In the genomic region with DNA sequence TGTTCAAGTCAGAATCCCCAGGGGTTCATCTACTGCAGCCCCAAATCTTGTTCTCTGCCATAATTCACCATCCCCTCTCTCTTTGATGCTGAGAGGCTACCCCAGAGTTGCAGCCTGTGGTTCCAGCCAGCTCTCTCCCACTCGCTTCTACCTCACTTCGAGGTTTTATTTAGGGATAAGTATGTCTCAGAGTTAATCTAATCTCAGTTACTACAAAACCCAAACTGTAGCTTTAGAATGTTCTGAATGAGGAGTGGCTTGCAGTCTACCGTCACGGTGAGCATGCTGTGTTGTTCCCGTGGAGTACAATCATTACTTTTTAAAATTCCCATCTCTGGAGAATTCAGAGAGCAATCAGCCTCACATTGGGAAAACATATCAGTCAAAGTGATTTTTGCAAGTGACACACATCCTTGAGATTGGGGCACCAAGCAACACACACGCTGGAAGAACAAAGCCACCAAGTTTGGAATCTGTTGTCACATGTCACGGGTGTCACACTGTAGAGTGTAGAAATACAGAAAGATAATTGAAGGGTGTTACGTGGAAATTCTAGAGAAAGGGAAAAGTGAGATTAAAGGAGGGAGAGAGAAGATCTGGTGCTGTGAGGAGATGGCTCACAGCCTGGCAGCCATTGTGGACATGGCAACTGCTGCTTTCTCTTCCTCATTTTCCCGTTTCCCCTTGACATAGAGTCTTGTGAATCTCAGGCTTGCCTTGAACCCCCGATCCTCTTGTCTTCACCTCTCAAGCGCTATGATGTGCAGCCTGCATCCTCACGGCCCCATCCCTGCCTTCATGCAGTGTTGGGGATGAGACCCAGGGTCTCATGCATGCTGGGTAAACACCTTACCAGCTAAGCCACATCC, we compare ENCODE assay signal across 14 mouse cellular contexts.
"Had no signal": no experiment of that assay in that cellular context is flagged by ENCODE, and none has a peak within 500 bp of the region (broad histone marks: within the 10 kb centered on the region; RNA-seq: fewer than 3 reads in every experiment).

No protein-coding gene starts in this region.

- ATAC-seq: lung, postnatal 0 days had no signal

- H3K27me3 ChIP-seq: liver, embryonic 15.5 days; megakaryocyte, embryonic 14.5 days; midbrain, embryonic 12.5 days; neural tube, embryonic 12.5 days had no signal

- H3K4me1 ChIP-seq: liver, embryonic 15.5 days; megakaryocyte, embryonic 14.5 days; neural tube, embryonic 12.5 days had no signal

- H3K27ac ChIP-seq: left cerebral cortex, adult 2 months; limb, embryonic 10.5 days; liver, embryonic 15.5 days; midbrain, embryonic 12.5 days; neural tube, embryonic 12.5 days; stomach, postnatal 0 days had no signal

- H3K4me3 ChIP-seq: left cerebral cortex, adult 2 months; limb, embryonic 10.5 days; liver, embryonic 15.5 days; megakaryocyte, embryonic 14.5 days; midbrain, embryonic 12.5 days; myocyte; neural tube, embryonic 12.5 days had no signal

- H3K9me3 ChIP-seq: limb, embryonic 10.5 days; liver, embryonic 15.5 days; megakaryocyte, embryonic 14.5 days; midbrain, embryonic 12.5 days; neural tube, embryonic 12.5 days had no signal

- DNase-seq: kidney, postnatal 25 days; lung, adult 2 months; lung, postnatal 36 days; right cerebral cortex, postnatal 4 days; thymus, postnatal 4 days had no signal

- H3K36me3 ChIP-seq: limb, embryonic 10.5 days; liver, embryonic 15.5 days; midbrain, embryonic 12.5 days; neural tube, embryonic 12.5 days had no signal
